Mouse (Mus musculus) CD4-positive, CD25-positive, alpha-beta regulatory T cell (primary cell): ENCODE measurements around the gene Gm2163. TPM values are rescaled to one million over a fixed set of nuclear protein-coding genes. Genes with fewer than 3 reads are reported as not detected.

ENCODE experiments used
- polyA plus RNA-seq: library from polyadenylated mRNA; unstranded; fragments of 100-300 nt; shearing (Covaris generic); gene quantifications from one replicate; pipeline ENCODE4 v1.2.1, GENCODE M21; 2017

Gm2163 gene
- polyA plus RNA-seq: not detected

GRCm38 (mm10) chr4:42466452-42466851 lies at the start of gene Gm2163:
Gm2163 (plus strand) TSS chr4:42466752.

GRCm38 (mm10) chr4:42439078-42439477 lies 27.5 kb upstream of the Gm2163 start, which contains the start of gene Gm21586:
Gm21586 (plus strand) TSS chr4:42439378.

GRCm38 (mm10) chr4:42528075-42528474 lies 61.5 kb downstream of the Gm2163 start, which contains the start of gene Fam205a2:
Fam205a2 (minus strand) TSS chr4:42528175.

GRCm38 (mm10) chr4:42611895-42612294 lies 145.3 kb downstream of the Gm2163 start, which contains the start of gene Gm10591:
Gm10591 (plus strand) TSS chr4:42612195.

GRCm38 (mm10) chr4:42629419-42629818 lies 162.9 kb downstream of the Gm2163 start, which contains the start of gene Gm2564:
Gm2564 (plus strand) TSS chr4:42629719.

Other genes with a start within 250 kb of the Gm2163 start
- not detected for gene Gm10600, start 226.1 kb upstream of the Gm2163 start, polyA plus RNA-seq
- not detected for gene Ccl21b, start 211.0 kb upstream of the Gm2163 start, polyA plus RNA-seq
- not detected for gene Gm21953, start 172.5 kb upstream of the Gm2163 start, polyA plus RNA-seq
- gene Fam205a3, start 148.4 kb upstream of the Gm2163 start, polyA plus RNA-seq: not detected
- not detected for gene Gm21586, start 27.4 kb upstream of the Gm2163 start, polyA plus RNA-seq
- gene Fam205a2, start 61.4 kb downstream of the Gm2163 start, polyA plus RNA-seq: not detected
- gene Gm10591, start 145.4 kb downstream of the Gm2163 start, polyA plus RNA-seq: not detected
- not detected for gene Gm2564, start 163.0 kb downstream of the Gm2163 start, polyA plus RNA-seq
- gene Ccl27b, start 188.5 kb downstream of the Gm2163 start, polyA plus RNA-seq: not detected
- not detected for gene Il11ra2, start 195.1 kb downstream of the Gm2163 start, polyA plus RNA-seq